Mouse (Mus musculus): ENCODE data around the gene Prn. TPM values are rescaled to one million over a fixed set of nuclear protein-coding genes. Genes with fewer than 3 reads are reported as not detected.

The Prn gene
- polyA plus RNA-seq, 1 experiment: 0.10 TPM

GRCm38 (mm10) chr2:131866676-131867075 lies 43.1 kb upstream of the Prn start:
- Histone ChIP-seq H3K4me3 (no peak overlapping the region), H3K27me3 (ENCODE audit: control insufficient read depth, insufficient read depth, insufficient read length) (no peaks in the 10 kb centered on the region), H3ac (ENCODE audit: control insufficient read depth, insufficient read length) (no peak overlapping the region), H3K79me2 (ENCODE audit: control insufficient read depth, insufficient read depth) (no peaks in the 10 kb centered on the region), H3K4me2 (ENCODE audit: low read depth) (no peak overlapping the region), H3K36me3 (ENCODE audit: control insufficient read depth, insufficient read depth) (no peaks in the 10 kb centered on the region)
- TF ChIP-seq TCF3 (IDR thresholded peaks at IDR 0.05; ENCODE audit: insufficient read length, low read depth): no peak
- no peak for TF ChIP-seq SRF (IDR thresholded peaks at IDR 0.05; ENCODE audit: control insufficient read depth, insufficient read length, low read depth)
- no peak for TF ChIP-seq POLR2A (IDR thresholded peaks at IDR 0.05; ENCODE audit: insufficient read length, low read depth)
- no peak for TF ChIP-seq MAX (IDR thresholded peaks at IDR 0.05; ENCODE audit: low read depth)
- TF ChIP-seq MYOG (IDR thresholded peaks at IDR 0.05; ENCODE audit: control insufficient read depth in 1 of 3, insufficient read depth in 1 of 3, insufficient read length in 2 of 3, low read depth in 2 of 3): no peak

DNA sequence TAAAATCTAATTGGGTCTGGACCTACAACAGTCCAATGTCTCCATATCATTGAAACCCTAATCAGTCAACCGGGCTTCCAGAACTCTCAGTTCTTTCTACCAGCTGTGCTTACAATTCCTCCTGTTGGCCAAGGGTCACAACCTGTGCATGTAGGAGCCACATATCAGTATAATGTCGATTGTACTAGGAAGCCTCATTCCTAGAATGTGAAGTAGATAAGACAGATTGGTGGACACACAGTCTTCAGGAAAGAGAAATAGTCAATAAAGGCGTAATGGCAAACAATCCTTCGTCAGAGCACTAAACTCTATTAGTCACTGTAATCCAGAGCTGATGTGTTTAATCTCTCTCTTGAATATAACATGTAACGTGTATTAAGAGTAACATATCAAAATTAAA lies 40.8 kb upstream of the Prn start:
- Histone ChIP-seq H3K27me3 (ENCODE audit: control insufficient read depth, insufficient read depth, insufficient read length) (no peaks in the 10 kb centered on the region), H3K36me3 (ENCODE audit: control insufficient read depth, insufficient read depth) (no peaks in the 10 kb centered on the region), H3K79me2 (ENCODE audit: control insufficient read depth, insufficient read depth) (no peaks in the 10 kb centered on the region), H3K4me3 (no peak overlapping the region), H3ac (ENCODE audit: control insufficient read depth, insufficient read length) (no peak overlapping the region), H3K4me2 (ENCODE audit: low read depth) (no peak overlapping the region)
- TF ChIP-seq TCF12 (IDR thresholded peaks at IDR 0.05; ENCODE audit: insufficient read depth, poor library complexity, severe bottlenecking): no peak
- no peak for TF ChIP-seq USF1 (IDR thresholded peaks at IDR 0.05; ENCODE audit: low read depth)
- TF ChIP-seq POLR2A (IDR thresholded peaks at IDR 0.05; ENCODE audit: insufficient read length, low read depth): no peak
- TF ChIP-seq POLR2AphosphoS2 (IDR thresholded peaks at IDR 0.05; ENCODE audit: insufficient read length, low read depth): no peak
- no peak for TF ChIP-seq REST (IDR thresholded peaks at IDR 0.05; ENCODE audit: insufficient read depth, insufficient read length)
- no peak for TF ChIP-seq CEBPB (IDR thresholded peaks at IDR 0.05; ENCODE audit: insufficient read depth, poor library complexity, severe bottlenecking)
- no peak for TF ChIP-seq E2F4 (IDR thresholded peaks at IDR 0.05; ENCODE audit: insufficient read depth)

- Histone ChIP-seq H3K79me2 (ENCODE audit: control insufficient read depth, insufficient read depth) (no peaks in the 10 kb centered on the region), H3ac (ENCODE audit: control insufficient read depth, insufficient read length) (no peak overlapping the region), H3K4me3 (no peak overlapping the region), H3K36me3 (ENCODE audit: control insufficient read depth, insufficient read depth) (no peaks in the 10 kb centered on the region), H3K27me3 (ENCODE audit: control insufficient read depth, insufficient read depth, insufficient read length) (no peaks in the 10 kb centered on the region), H3K4me2 (ENCODE audit: low read depth) (no peak overlapping the region)
- TF ChIP-seq USF1 (IDR thresholded peaks at IDR 0.05; ENCODE audit: low read depth): no peak
- no peak for TF ChIP-seq REST (IDR thresholded peaks at IDR 0.05; ENCODE audit: insufficient read depth, insufficient read length)
- no peak for TF ChIP-seq POLR2A (IDR thresholded peaks at IDR 0.05; ENCODE audit: insufficient read length, low read depth)
- TF ChIP-seq CEBPB (IDR thresholded peaks at IDR 0.05; ENCODE audit: insufficient read depth, poor library complexity, severe bottlenecking): no peak
- TF ChIP-seq SRF (IDR thresholded peaks at IDR 0.05; ENCODE audit: control insufficient read depth, insufficient read length, low read depth): no peak
- no peak for TF ChIP-seq POLR2AphosphoS2 (IDR thresholded peaks at IDR 0.05; ENCODE audit: insufficient read length, low read depth)
- TF ChIP-seq MYOD1 (IDR thresholded peaks at IDR 0.05; ENCODE audit: control insufficient read depth in 1 of 3, insufficient read length in 2 of 3, low read depth in 2 of 3): no peak
- no peak for TF ChIP-seq TCF12 (IDR thresholded peaks at IDR 0.05; ENCODE audit: insufficient read depth, poor library complexity, severe bottlenecking)
- no peak for TF ChIP-seq MYOG (IDR thresholded peaks at IDR 0.05; ENCODE audit: control insufficient read depth in 1 of 3, insufficient read depth in 1 of 3, insufficient read length in 2 of 3, low read depth in 2 of 3)
- no peak for TF ChIP-seq MAX (IDR thresholded peaks at IDR 0.05; ENCODE audit: low read depth)
- TF ChIP-seq E2F4 (IDR thresholded peaks at IDR 0.05; ENCODE audit: insufficient read depth): no peak
- TF ChIP-seq TCF3 (IDR thresholded peaks at IDR 0.05; ENCODE audit: insufficient read length, low read depth): no peak
These were observed 36.4 kb upstream of the Prn start for GRCm38 (mm10) chr2:131873376-131873775.

- Histone ChIP-seq H3K4me2 (ENCODE audit: low read depth) (no peak overlapping the region), H3K27me3 (ENCODE audit: control insufficient read depth, insufficient read depth, insufficient read length) (peaks cover 4% of the 10 kb centered on the region), H3K4me3 (no peak overlapping the region), H3K36me3 (ENCODE audit: control insufficient read depth, insufficient read depth) (no peaks in the 10 kb centered on the region), H3K79me2 (ENCODE audit: control insufficient read depth, insufficient read depth) (no peaks in the 10 kb centered on the region), H3ac (ENCODE audit: control insufficient read depth, insufficient read length) (no peak overlapping the region)
- TF ChIP-seq REST (IDR thresholded peaks at IDR 0.05; ENCODE audit: insufficient read depth, insufficient read length) (no peak), E2F4 (IDR thresholded peaks at IDR 0.05; ENCODE audit: insufficient read depth) (no peak), MAX (IDR thresholded peaks at IDR 0.05; ENCODE audit: low read depth) (no peak), POLR2A (IDR thresholded peaks at IDR 0.05; ENCODE audit: insufficient read length, low read depth) (no peak), CEBPB (IDR thresholded peaks at IDR 0.05; ENCODE audit: insufficient read depth, poor library complexity, severe bottlenecking) (no peak), MYOG (IDR thresholded peaks at IDR 0.05; ENCODE audit: control insufficient read depth in 1 of 3, insufficient read depth in 1 of 3, insufficient read length in 2 of 3, low read depth in 2 of 3) (no peak), USF1 (IDR thresholded peaks at IDR 0.05; ENCODE audit: low read depth) (no peak), TCF3 (IDR thresholded peaks at IDR 0.05; ENCODE audit: insufficient read length, low read depth) (no peak), POLR2AphosphoS2 (IDR thresholded peaks at IDR 0.05; ENCODE audit: insufficient read length, low read depth) (no peak), TCF12 (IDR thresholded peaks at IDR 0.05; ENCODE audit: insufficient read depth, poor library complexity, severe bottlenecking) (no peak), SRF (IDR thresholded peaks at IDR 0.05; ENCODE audit: control insufficient read depth, insufficient read length, low read depth) (no peak), MYOD1 (IDR thresholded peaks at IDR 0.05; ENCODE audit: control insufficient read depth in 1 of 3, insufficient read length in 2 of 3, low read depth in 2 of 3) (no peak)
These were observed 33.0 kb upstream of the Prn start for GRCm38 (mm10) chr2:131876551-131877265.

DNA sequence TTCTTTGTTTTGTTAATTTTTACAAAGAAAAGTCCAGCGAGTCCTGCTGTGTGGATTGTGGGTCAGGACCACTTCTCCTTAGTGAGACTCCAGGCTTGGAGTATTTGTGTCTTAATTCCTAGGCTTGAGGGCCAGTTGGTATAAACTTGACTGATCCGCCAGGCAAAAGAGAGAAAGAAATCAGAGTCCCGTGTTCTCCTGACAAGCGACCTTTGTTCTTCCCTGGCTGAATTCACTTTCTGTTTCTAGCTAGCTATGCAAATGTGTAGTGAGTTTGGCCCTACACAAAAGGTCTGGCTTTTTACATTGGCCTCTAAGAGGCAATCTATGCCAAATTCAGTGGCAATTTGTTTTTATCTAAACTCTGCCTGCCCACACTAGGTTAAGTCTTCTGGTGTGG lies 28.0 kb upstream of the Prn start:
- Histone ChIP-seq H3ac (ENCODE audit: control insufficient read depth, insufficient read length) (no peak overlapping the region), H3K4me3 (no peak overlapping the region), H3K4me2 (ENCODE audit: low read depth) (no peak overlapping the region), H3K79me2 (ENCODE audit: control insufficient read depth, insufficient read depth) (no peaks in the 10 kb centered on the region), H3K27me3 (ENCODE audit: control insufficient read depth, insufficient read depth, insufficient read length) (peaks cover 4% of the 10 kb centered on the region), H3K36me3 (ENCODE audit: control insufficient read depth, insufficient read depth) (no peaks in the 10 kb centered on the region)
- TF ChIP-seq TCF3 (IDR thresholded peaks at IDR 0.05; ENCODE audit: insufficient read length, low read depth) (no peak), POLR2AphosphoS2 (IDR thresholded peaks at IDR 0.05; ENCODE audit: insufficient read length, low read depth) (no peak), MYOD1 (IDR thresholded peaks at IDR 0.05; ENCODE audit: control insufficient read depth in 1 of 3, insufficient read length in 2 of 3, low read depth in 2 of 3) (no peak), TCF12 (IDR thresholded peaks at IDR 0.05; ENCODE audit: insufficient read depth, poor library complexity, severe bottlenecking) (no peak), REST (IDR thresholded peaks at IDR 0.05; ENCODE audit: insufficient read depth, insufficient read length) (no peak), E2F4 (IDR thresholded peaks at IDR 0.05; ENCODE audit: insufficient read depth) (no peak), CEBPB (IDR thresholded peaks at IDR 0.05; ENCODE audit: insufficient read depth, poor library complexity, severe bottlenecking) (no peak), POLR2A (IDR thresholded peaks at IDR 0.05; ENCODE audit: insufficient read length, low read depth) (no peak), USF1 (IDR thresholded peaks at IDR 0.05; ENCODE audit: low read depth) (no peak), SRF (IDR thresholded peaks at IDR 0.05; ENCODE audit: control insufficient read depth, insufficient read length, low read depth) (no peak), MYOG (IDR thresholded peaks at IDR 0.05; ENCODE audit: control insufficient read depth in 1 of 3, insufficient read depth in 1 of 3, insufficient read length in 2 of 3, low read depth in 2 of 3) (no peak), MAX (IDR thresholded peaks at IDR 0.05; ENCODE audit: low read depth) (no peak)
